Mouse (Mus musculus) stomach, embryonic 15.5 days (tissue): ENCODE results near the gene Gm10197. TPM values are rescaled to one million over a fixed set of nuclear protein-coding genes. Genes with fewer than 3 reads are reported as not detected.

Experiments used
- ATAC-seq: fragments of 200-750 bp; cut with Nextera tagmentation; 2 replicates; pipeline ENCODE4 v1.8.0; 2017; ENCODE audit warnings: low read depth, moderate number of reproducible peaks, moderate TSS enrichment; ENCODE audit not compliant: insufficient read depth, low FRiP score
- H3K27ac ChIP-seq: fragments of 300-500 bp; sonication (generic); 2 replicates; pipeline ENCODE4 v1.5.1; 2015; ENCODE audit warnings: mild to moderate bottlenecking, inconsistent platforms
- H3K27me3 ChIP-seq: fragments of 300-500 bp; sonication (generic); replicated peaks from 2 replicates; pipeline ENCODE4 v1.6.1; 2015; ENCODE audit warnings: inconsistent platforms
- H3K36me3 ChIP-seq: fragments of 300-500 bp; sonication (generic); 2 replicates; pipeline ENCODE4 v1.6.1; 2015; ENCODE audit warnings: inconsistent platforms
- H3K4me1 ChIP-seq: fragments of 300-500 bp; sonication (generic); 2 replicates; pipeline ENCODE4 v1.6.1; 2015; ENCODE audit warnings: inconsistent platforms
- H3K4me2 ChIP-seq: fragments of 300-500 bp; sonication (generic); 2 replicates; pipeline ENCODE4 v1.6.1; 2015; ENCODE audit warnings: mild to moderate bottlenecking, inconsistent platforms
- H3K4me3 ChIP-seq: fragments of 300-500 bp; sonication (generic); replicated peaks from 2 replicates; pipeline ENCODE4 v1.5.1; 2015; ENCODE audit warnings: inconsistent platforms
- H3K9ac ChIP-seq: fragments of 300-500 bp; sonication (generic); 2 replicates; pipeline ENCODE4 v1.6.1; 2015; ENCODE audit warnings: inconsistent platforms
- H3K9me3 ChIP-seq: fragments of 300-500 bp; sonication (generic); 2 replicates; pipeline ENCODE4 v1.6.1; 2016; ENCODE audit warnings: inconsistent platforms
- WGBS: fragments of 180-500 bp; shearing (Covaris S2); methylation state at CpG from one replicate; pipeline ENCODE4 v1.1.7; 2015; 5-methylcytosine and 5-hydroxymethylcytosine counted together
- polyA plus RNA-seq: library from polyadenylated mRNA; unstranded; fragments of >200 nt; fragmentation: Nextera tagmentation; extraction: Ambion mirVana; gene quantifications from 2 replicates; pipeline ENCODE4 v1.2.1, GENCODE M21; 2015

Gene Gm10197
- polyA plus RNA-seq, 1 experiment from 2014 or later = 2.5 TPM

DNA sequence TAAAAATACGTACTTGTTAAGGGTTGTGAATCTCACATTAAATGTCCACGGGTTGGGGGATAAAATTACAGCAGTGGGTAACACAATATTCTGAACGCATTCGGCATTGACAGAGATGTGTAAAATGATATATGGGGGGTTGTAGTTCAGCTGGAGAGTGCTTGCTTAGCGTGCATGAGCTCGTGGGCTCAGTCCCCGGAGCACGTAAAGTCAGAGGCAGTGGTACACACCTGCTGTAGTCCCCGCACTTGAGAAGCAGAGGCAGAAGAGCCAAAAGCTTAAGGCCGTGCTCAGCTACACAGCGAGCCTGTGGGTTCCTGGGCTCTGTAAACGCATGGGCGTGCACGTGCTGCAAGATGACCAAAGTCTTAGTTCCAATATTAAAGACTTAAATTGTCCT, 25.8 kb downstream of the Gm10197 start:
- Histone ChIP-seq H3K4me1 (no peaks in the 10 kb centered on the region), H3K27me3 (no peaks in the 10 kb centered on the region), H3K4me2 (no peak overlapping the region), H3K36me3 (no peaks in the 10 kb centered on the region), H3K9ac (no peak overlapping the region), H3K4me3 (no peak overlapping the region), H3K27ac (no peak overlapping the region), H3K9me3 (no peaks in the 10 kb centered on the region)
- ATAC-seq = no peak
- 68% methylated on average over 14 of the region's 14 CpGs for WGBS

- WGBS = 72% methylated on average over 16 of the region's 16 CpGs
- Histone ChIP-seq H3K27me3 (no peaks in the 10 kb centered on the region), H3K9me3 (no peaks in the 10 kb centered on the region), H3K4me1 (no peaks in the 10 kb centered on the region), H3K9ac (no peak overlapping the region), H3K4me2 (0 out of 2 replicates have a peak overlapping the region, but pooled peaks have one; percentile 7), H3K27ac (no peak overlapping the region), H3K4me3 (no peak overlapping the region), H3K36me3 (no peaks in the 10 kb centered on the region)
- ATAC-seq = no peak
These were observed 27.5 kb downstream of the Gm10197 start for GRCm38 (mm10) chr19:53344062-53344461.

DNA sequence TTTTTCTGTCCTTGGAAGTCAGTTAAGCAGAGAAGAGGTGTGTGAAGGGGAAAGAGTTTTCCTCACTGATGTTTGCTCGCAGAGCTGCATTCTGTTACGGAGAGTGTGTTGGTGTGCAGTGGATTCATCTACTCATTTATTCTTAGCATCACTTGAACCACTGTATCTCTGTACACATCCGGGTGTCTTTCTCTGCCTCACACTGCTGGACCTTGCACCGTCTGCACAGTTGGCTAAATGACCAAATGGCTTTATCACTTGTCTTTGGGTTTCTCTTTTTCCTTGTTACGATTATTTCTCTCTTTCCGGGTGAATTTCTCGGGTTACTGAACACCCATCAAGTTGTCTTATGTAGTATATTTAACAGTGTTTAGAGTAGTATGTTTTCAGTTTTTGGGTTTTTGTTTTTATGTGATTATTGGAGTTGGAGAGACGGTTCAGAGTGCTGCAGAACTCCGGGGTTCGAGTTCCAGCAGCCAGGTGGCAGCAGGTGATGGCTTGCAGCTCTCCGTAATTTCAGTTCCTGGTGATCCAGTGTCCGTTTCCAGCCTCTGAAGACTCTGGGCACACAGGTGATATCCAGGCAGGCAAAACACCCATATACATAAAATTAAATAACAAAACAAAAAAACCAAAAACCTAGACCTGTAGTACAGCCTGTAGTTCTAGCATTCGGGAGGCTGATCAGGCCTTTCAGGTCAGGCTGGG, 28.2 kb downstream of the Gm10197 start:
- H3K27me3 ChIP-seq = no peaks in the 10 kb centered on the region
- no peaks in the 10 kb centered on the region for H3K36me3 ChIP-seq
- H3K4me2 ChIP-seq = no peak overlapping the region
- no peak for ATAC-seq
- 85% methylated on average over 13 of the region's 13 CpGs for WGBS
- no peak overlapping the region for H3K4me3 ChIP-seq
- no peak overlapping the region for H3K27ac ChIP-seq
- no peaks in the 10 kb centered on the region for H3K9me3 ChIP-seq
- no peak overlapping the region for H3K9ac ChIP-seq
- no peaks in the 10 kb centered on the region; the same call in 1 of the 2 replicates for H3K4me1 ChIP-seq

DNA sequence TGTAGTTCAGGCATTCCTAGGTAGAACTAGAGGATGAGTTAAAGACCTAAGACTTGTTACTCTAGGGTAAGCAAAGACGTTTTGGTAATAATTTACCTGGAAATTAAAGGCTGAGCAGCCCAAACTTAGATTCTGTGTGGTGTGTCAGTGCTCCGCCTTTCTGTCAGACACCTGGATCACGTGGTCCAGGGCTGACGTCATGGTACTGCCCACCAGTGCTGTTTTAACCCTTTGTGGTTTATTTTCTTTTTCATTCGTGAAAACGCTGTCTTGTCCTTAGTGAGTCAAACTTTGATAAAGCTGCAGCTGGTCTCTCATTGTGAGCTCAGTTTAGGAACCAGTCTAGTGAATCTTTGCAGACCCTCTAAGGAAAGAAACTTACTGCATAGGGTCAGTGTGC, 31.1 kb downstream of the Gm10197 start:
- Histone ChIP-seq H3K9me3 (no peaks in the 10 kb centered on the region), H3K4me2 (no peak overlapping the region), H3K4me1 (no peaks in the 10 kb centered on the region; the same call in 1 of the 2 replicates), H3K27me3 (no peaks in the 10 kb centered on the region), H3K27ac (no peak overlapping the region), H3K36me3 (peaks cover 4% of the 10 kb centered on the region; the same call in 1 of the 2 replicates), H3K4me3 (no peak overlapping the region), H3K9ac (no peak overlapping the region)
- 19% methylated on average over 6 of the region's 6 CpGs for WGBS
- no peak for ATAC-seq

- Histone ChIP-seq H3K36me3 (peaks cover 15% of the 10 kb centered on the region), H3K4me2 (no peak overlapping the region), H3K4me3 (no peak overlapping the region), H3K9me3 (no peaks in the 10 kb centered on the region), H3K9ac (no peak overlapping the region), H3K4me1 (peaks cover 7% of the 10 kb centered on the region; the same call in 1 of the 2 replicates), H3K27me3 (no peaks in the 10 kb centered on the region), H3K27ac (no peak overlapping the region)
- no peak for ATAC-seq
- WGBS = 89% methylated on average over 9 of the region's 9 CpGs
These were observed 36.3 kb downstream of the Gm10197 start for GRCm38 (mm10) chr19:53335241-53335640.

- 83% methylated on average over 6 of the region's 6 CpGs for WGBS
- Histone ChIP-seq H3K4me2 (no peak overlapping the region), H3K36me3 (peaks cover 15% of the 10 kb centered on the region), H3K4me1 (peaks cover 8% of the 10 kb centered on the region; the same call in 1 of the 2 replicates), H3K27me3 (no peaks in the 10 kb centered on the region), H3K9me3 (no peaks in the 10 kb centered on the region), H3K9ac (no peak overlapping the region), H3K27ac (no peak overlapping the region), H3K4me3 (no peak overlapping the region)
- ATAC-seq = no peak
These were observed 37.8 kb downstream of the Gm10197 start for GRCm38 (mm10) chr19:53333730-53334129.

DNA sequence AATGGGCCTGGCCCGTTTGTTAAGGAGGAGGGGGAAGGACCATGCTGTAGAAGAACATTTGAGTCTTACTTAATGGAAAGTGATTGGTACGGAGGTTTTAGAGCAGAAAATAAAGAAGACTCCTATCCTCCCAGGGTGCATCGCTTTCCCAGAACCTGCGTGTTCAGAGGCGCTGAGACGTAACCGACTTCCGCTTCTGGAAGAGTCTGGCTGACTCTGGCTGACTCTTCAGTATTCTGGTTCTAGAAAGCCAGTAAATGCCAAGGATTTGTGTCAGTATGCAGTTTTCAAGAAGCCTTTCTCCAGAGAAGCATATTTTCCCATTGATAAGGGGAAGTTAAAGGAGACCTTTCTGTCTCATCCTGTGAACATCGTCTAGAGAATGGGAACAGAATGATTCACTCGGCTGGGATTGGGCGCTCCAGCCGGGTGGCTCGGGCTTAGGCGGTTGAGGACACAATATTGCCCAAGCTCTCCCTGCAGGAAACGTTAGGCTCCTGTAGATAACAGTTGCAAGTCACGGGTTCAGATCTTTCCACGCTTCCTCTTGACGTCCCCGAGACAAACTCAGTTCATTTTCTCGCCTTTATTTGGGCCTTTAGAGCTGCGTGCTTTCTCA, 39.6 kb downstream of the Gm10197 start:
- Histone ChIP-seq H3K4me3 (no peak overlapping the region), H3K36me3 (peaks cover 11% of the 10 kb centered on the region; the same call in 1 of the 2 replicates), H3K4me1 (0 out of 2 replicates have a peak, but pooled peaks cover 8% of the 10 kb centered on the region), H3K4me2 (no peak overlapping the region), H3K9me3 (no peaks in the 10 kb centered on the region), H3K9ac (no peak overlapping the region), H3K27me3 (no peaks in the 10 kb centered on the region), H3K27ac (no peak overlapping the region)
- no peak for ATAC-seq
- WGBS = 88% methylated on average over 21 of the region's 21 CpGs

DNA sequence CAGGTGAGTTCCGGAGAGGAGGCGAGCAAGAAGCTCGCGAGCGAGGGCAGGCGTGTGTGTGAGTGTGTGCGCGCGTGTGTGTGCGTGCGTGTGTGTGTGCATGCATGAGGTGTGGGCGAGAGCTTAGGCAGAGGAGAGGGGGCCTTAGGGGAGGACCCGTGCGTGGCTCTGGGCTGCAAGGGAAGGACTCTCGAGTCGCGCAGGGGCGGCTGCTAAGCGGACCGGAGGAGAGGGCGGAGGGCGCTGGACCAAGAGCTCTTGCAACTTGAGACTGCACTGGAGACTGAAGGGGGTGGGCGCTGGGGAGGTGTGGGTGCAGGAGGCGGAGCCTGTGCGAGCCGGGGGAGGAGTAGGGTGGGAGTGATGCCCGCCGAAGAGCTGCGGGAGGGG, 41.6 kb downstream of the Gm10197 start:
- Histone ChIP-seq H3K27ac (peak overlapping the region; percentile 80), H3K9me3 (no peaks in the 10 kb centered on the region), H3K4me2 (peak overlapping the region; percentile 94), H3K9ac (peak overlapping the region; percentile 85), H3K27me3 (no peaks in the 10 kb centered on the region), H3K4me3 (peak overlapping the region; percentile 96), H3K36me3 (peaks cover 11% of the 10 kb centered on the region; the same call in 1 of the 2 replicates), H3K4me1 (peaks cover 24% of the 10 kb centered on the region)
- under 1% methylated on average over 29 of the region's 29 CpGs for WGBS
- ATAC-seq = peak; percentile 73

DNA sequence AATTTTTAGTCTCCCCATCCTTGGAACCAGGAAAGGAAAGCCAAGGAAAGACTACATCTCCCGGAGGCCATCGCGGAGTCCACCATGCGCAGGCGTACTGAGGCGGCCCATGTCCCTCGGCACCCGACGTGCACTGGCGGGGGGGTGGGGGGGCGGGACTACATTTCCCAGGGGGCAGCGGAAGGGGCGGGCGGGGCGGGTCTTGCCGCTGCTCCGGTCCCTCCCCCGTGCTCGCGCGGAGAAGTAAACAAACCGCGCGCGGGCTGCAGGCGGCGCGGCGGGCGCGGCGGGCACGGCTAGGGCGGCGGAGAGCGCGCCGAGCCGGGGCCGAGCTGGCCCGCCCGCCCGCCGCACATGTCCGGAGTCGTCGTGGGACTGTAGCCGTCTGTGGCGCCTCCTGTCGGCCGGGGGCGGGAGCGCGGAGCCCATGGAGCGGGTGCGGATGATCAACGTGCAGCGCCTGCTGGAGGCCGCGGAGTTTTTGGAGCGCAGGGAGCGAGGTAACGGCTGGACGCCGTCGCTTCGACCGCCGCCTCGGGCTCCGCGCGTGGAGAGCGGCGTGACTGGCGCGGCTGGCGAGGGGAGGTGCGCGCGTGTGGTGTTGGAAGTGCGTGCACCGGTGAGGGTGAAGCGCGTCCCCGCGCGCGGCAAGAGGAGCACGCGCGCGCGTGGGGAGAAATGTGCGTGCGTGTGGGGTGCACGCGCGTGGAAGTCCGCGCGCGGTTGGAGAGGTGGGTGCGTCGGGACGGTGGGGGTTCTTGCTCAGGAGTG, 42.2 kb downstream of the Gm10197 start:
- Histone ChIP-seq H3K9ac (peak overlapping the region; percentile 85), H3K27me3 (no peaks in the 10 kb centered on the region), H3K4me2 (peak overlapping the region; percentile 94), H3K9me3 (no peaks in the 10 kb centered on the region), H3K36me3 (peaks cover 11% of the 10 kb centered on the region; the same call in 1 of the 2 replicates), H3K4me3 (peak overlapping the region; percentile 96), H3K27ac (peak overlapping the region; percentile 80), H3K4me1 (peaks cover 26% of the 10 kb centered on the region)
- peak; percentile 88 for ATAC-seq
- under 1% methylated on average over 82 of the region's 106 CpGs for WGBS

GRCm38 (mm10) chr19:53328116-53328515, 43.5 kb downstream of the Gm10197 start:
- no peak overlapping the region for H3K27ac ChIP-seq
- ATAC-seq = no peak

GRCm38 (mm10) chr19:53325578-53326295, 45.8 kb downstream of the Gm10197 start:
- Histone ChIP-seq H3K4me3 (peak overlapping the region; percentile 39), H3K9ac (peak overlapping the region; percentile 1; the same call in 1 of the 2 replicates), H3K36me3 (no peaks in the 10 kb centered on the region), H3K9me3 (no peaks in the 10 kb centered on the region), H3K4me2 (peak overlapping the region; percentile 72), H3K4me1 (peaks cover 30% of the 10 kb centered on the region), H3K27ac (peak overlapping the region; percentile 49), H3K27me3 (no peaks in the 10 kb centered on the region)
- peak; percentile 45 for ATAC-seq
- 11% methylated on average over 27 of the region's 27 CpGs for WGBS

More at GRCm38 (mm10) chr19:53328116-53328515, 43.5 kb downstream of the Gm10197 start:
- Histone ChIP-seq H3K4me1 (peaks cover 26% of the 10 kb centered on the region), H3K9me3 (no peaks in the 10 kb centered on the region), H3K9ac (no peak overlapping the region), H3K36me3 (peaks cover 11% of the 10 kb centered on the region; the same call in 1 of the 2 replicates), H3K4me2 (no peak overlapping the region), H3K4me3 (no peak overlapping the region), H3K27me3 (no peaks in the 10 kb centered on the region)
- 78% methylated on average over 9 of the region's 9 CpGs for WGBS
